Mouse (Mus musculus) G1E (cell line): Measurements from ENCODE around the gene Casp2.

ENCODE experiments used
- CTCF ChIP-seq: IDR thresholded peaks from 2 replicates; pipeline ENCODE4 v1.5.1; 2012; ENCODE audit warnings: low read depth, low read length, inconsistent platforms, mixed read lengths
- GATA1 ChIP-seq: IDR thresholded peaks from 2 replicates; pipeline ENCODE4 v1.6.1; 2012; ENCODE audit warnings: borderline replicate concordance, low read length, inconsistent platforms, mixed read lengths
- TAL1 ChIP-seq: conservative IDR thresholded peaks from 2 replicates; pipeline ENCODE4 v1.6.1; 2012; ENCODE audit warnings: low read depth, low read length, inconsistent platforms, mixed read lengths

- TF ChIP-seq CTCF (no peak), TAL1 (no peak), GATA1 (no peak)
These were observed 66.2 kb downstream of the Casp2 start for GRCm38 (mm10) chr6:42330946-42331345.
